Mouse (Mus musculus) hindbrain, embryonic 12.5 days (tissue): Measurements from ENCODE around the gene Lrrc49. TPM values are rescaled to one million over a fixed set of nuclear protein-coding genes. Genes with fewer than 3 reads are reported as not detected.

Experiments
- ATAC-seq: fragments of 200-750 bp; cut with Nextera tagmentation; 2 replicates; pipeline ENCODE4 v1.8.0; 2017; ENCODE audit warnings: moderate TSS enrichment; ENCODE audit not compliant: low FRiP score
- H3K27ac ChIP-seq: fragments of 300-500 bp; sonication (generic); 2 replicates; pipeline ENCODE4 v1.5.1; 2016; ENCODE audit warnings: mild to moderate bottlenecking
- H3K27me3 ChIP-seq: fragments of 300-500 bp; sonication (generic); 2 replicates; pipeline ENCODE4 v1.6.1; 2016; ENCODE audit warnings: mild to moderate bottlenecking
- H3K36me3 ChIP-seq: fragments of 300-500 bp; sonication (generic); 2 replicates; pipeline ENCODE4 v1.6.1; 2016; ENCODE audit warnings: mild to moderate bottlenecking
- H3K4me1 ChIP-seq: fragments of 300-500 bp; sonication (generic); 2 replicates; pipeline ENCODE4 v1.6.1; 2016
- H3K4me2 ChIP-seq: fragments of 300-500 bp; sonication (generic); replicated peaks from 2 replicates; pipeline ENCODE4 v1.6.1; 2016; ENCODE audit warnings: mild to moderate bottlenecking
- H3K4me3 ChIP-seq: fragments of 300-500 bp; sonication (generic); 2 replicates; pipeline ENCODE4 v1.5.1; 2016; ENCODE audit warnings: mild to moderate bottlenecking
- H3K9ac ChIP-seq: fragments of 300-500 bp; sonication (generic); 2 replicates; pipeline ENCODE4 v1.6.1; 2016; ENCODE audit warnings: mild to moderate bottlenecking, moderate library complexity
- H3K9me3 ChIP-seq: fragments of 300-500 bp; sonication (generic); replicated peaks from 2 replicates; pipeline ENCODE4 v1.6.1; 2016; ENCODE audit warnings: mild to moderate bottlenecking
- WGBS: fragments of 180-500 bp; shearing (Covaris S2); methylation state at CpG from one replicate; pipeline ENCODE4 v1.1.7; 2016; 5-methylcytosine and 5-hydroxymethylcytosine counted together
- polyA plus RNA-seq: library from polyadenylated mRNA; unstranded; fragments of >200 nt; fragmentation: Nextera tagmentation; extraction: Ambion mirVana; gene quantifications from 2 replicates; pipeline ENCODE4 v1.2.1, GENCODE M21; 2016

The Lrrc49 gene
- polyA plus RNA-seq, 1 experiment from 2014 or later = 55.7 TPM

- peaks cover 45% of the 10 kb centered on the region for H3K27me3 ChIP-seq
- H3K4me2 ChIP-seq = peak within 1 kb of the TSS; percentile 85
- H3K9me3 ChIP-seq = no peaks in the 10 kb centered on the region
- ATAC-seq = peak; percentile 17; the same call in 1 of the 2 replicates
- H3K9ac ChIP-seq = peak within 1 kb of the TSS; percentile 66
- WGBS = under 1% methylated on average over 48 of the region's 51 CpGs
- H3K27ac ChIP-seq = no peak within 1 kb of the TSS
- no peaks in the 10 kb centered on the region for H3K36me3 ChIP-seq
- H3K4me3 ChIP-seq = peak within 1 kb of the TSS; percentile 56
- peaks cover 49% of the 10 kb centered on the region for H3K4me1 ChIP-seq
Observed at GRCm38 (mm10) chr9:60521806-60522264, 166.1 kb downstream of the Lrrc49 start, which contains the start of gene Thsd4. TSS of gene Thsd4 (minus strand) at chr9:60522046.

- H3K9me3 ChIP-seq = no peaks in the 10 kb centered on the region
- peak overlapping the region; percentile 56 for H3K4me3 ChIP-seq
- no peak overlapping the region for H3K27ac ChIP-seq
- peaks cover 49% of the 10 kb centered on the region for H3K4me1 ChIP-seq
- H3K9ac ChIP-seq = 0 out of 2 replicates have a peak overlapping the region, but pooled peaks have one; percentile 66
- H3K27me3 ChIP-seq = peaks cover 50% of the 10 kb centered on the region
- WGBS = 20% methylated on average over 5 of the region's 5 CpGs
- no peaks in the 10 kb centered on the region for H3K36me3 ChIP-seq
- H3K4me2 ChIP-seq = peak overlapping the region; percentile 85
- ATAC-seq = no peak
Observed at GRCm38 (mm10) chr9:60521143-60521542, 166.8 kb downstream of the Lrrc49 start.

GRCm38 (mm10) chr9:60519601-60520000 is 168.4 kb downstream of the Lrrc49 start:
- Histone ChIP-seq H3K4me2 (peak overlapping the region; percentile 85), H3K27me3 (peaks cover 58% of the 10 kb centered on the region), H3K27ac (no peak overlapping the region)

More at GRCm38 (mm10) chr9:60519601-60520000, 168.4 kb downstream of the Lrrc49 start:
- ATAC-seq = no peak; the same call in 1 of the 2 replicates
- 11% methylated on average over 3 of the region's 3 CpGs for WGBS
- H3K9ac ChIP-seq = no peak overlapping the region
- no peaks in the 10 kb centered on the region for H3K9me3 ChIP-seq
- no peaks in the 10 kb centered on the region for H3K36me3 ChIP-seq
- H3K4me1 ChIP-seq = peaks cover 46% of the 10 kb centered on the region
- no peak overlapping the region for H3K4me3 ChIP-seq

Other genes starting within 250 kb of the Lrrc49 start
- 9.3 and 11.6 TPM in 2 replicates for gene Thsd4, start 166.1 kb downstream of the Lrrc49 start, polyA plus RNA-seq
- gene Larp6, start 24.8 kb upstream of the Lrrc49 start, polyA plus RNA-seq = 3.7 and 5.0 TPM in 2 replicates
- 32.6 and 36.2 TPM in 2 replicates for gene Uaca, start 106.4 kb upstream of the Lrrc49 start, polyA plus RNA-seq